Mouse (Mus musculus): Measurements from ENCODE around the gene Olfr1448.
"Not testable (repeated sequence)": the region's sequence is repeated elsewhere in the genome, so short reads cannot be mapped to it uniquely, and the experiment has no call there.

The Olfr1448 gene

GRCm38 (mm10) chr19:12924319-12924718, at the start of gene Olfr1448:
Gene Olfr1448 (minus strand): TSS chr19:12924419.
- ATAC-seq (ENCODE audit: insufficient number of reproducible peaks, low FRiP score, low TSS enrichment): no peak

GRCm38 (mm10) chr19:12970082-12970481, 45.9 kb upstream of the Olfr1448 start:
- ATAC-seq (ENCODE audit: insufficient number of reproducible peaks, low FRiP score, low TSS enrichment): not testable (repeated sequence)

GRCm38 (mm10) chr19:12949958-12950357, 25.7 kb upstream of the Olfr1448 start, which contains the start of gene Olfr1450:
Gene Olfr1450 (plus strand): TSS chr19:12950258.
- ATAC-seq (ENCODE audit: insufficient number of reproducible peaks, low FRiP score, low TSS enrichment): no peak

- ATAC-seq (ENCODE audit: insufficient number of reproducible peaks, low FRiP score, low TSS enrichment): no peak
Measured at GRCm38 (mm10) chr19:12930540-12930939, 6.3 kb upstream of the Olfr1448 start, which contains the start of gene Olfr1449. Gene Olfr1449 (plus strand): TSS chr19:12930840.

- no peak for ATAC-seq (ENCODE audit: insufficient number of reproducible peaks, low FRiP score, low TSS enrichment)
Measured at GRCm38 (mm10) chr19:12903643-12904042, 20.6 kb downstream of the Olfr1448 start, which contains the start of gene Olfr1447. Gene Olfr1447 (minus strand): TSS chr19:12903743.

GRCm38 (mm10) chr19:12893424-12893823, 30.8 kb downstream of the Olfr1448 start, which contains the start of gene Olfr1446:
Gene Olfr1446 (minus strand): TSS chr19:12893524.
- no peak for ATAC-seq (ENCODE audit: insufficient number of reproducible peaks, low FRiP score, low TSS enrichment)

GRCm38 (mm10) chr19:12883555-12883954, 40.7 kb downstream of the Olfr1448 start, which contains the start of gene Olfr1445:
Gene Olfr1445 (plus strand): TSS chr19:12883855.
- ATAC-seq (ENCODE audit: insufficient number of reproducible peaks, low FRiP score, low TSS enrichment): no peak

All from cerebellum, adult (tissue).